Mouse (Mus musculus): Measurements from ENCODE around the gene Zmiz1.

Zmiz1 gene

GRCm38 (mm10) chr14:25534396-25534769 is 75.4 kb downstream of the Zmiz1 start:
- no peak for DNase-seq (ENCODE audit: low read depth, low spot score)

DNA sequence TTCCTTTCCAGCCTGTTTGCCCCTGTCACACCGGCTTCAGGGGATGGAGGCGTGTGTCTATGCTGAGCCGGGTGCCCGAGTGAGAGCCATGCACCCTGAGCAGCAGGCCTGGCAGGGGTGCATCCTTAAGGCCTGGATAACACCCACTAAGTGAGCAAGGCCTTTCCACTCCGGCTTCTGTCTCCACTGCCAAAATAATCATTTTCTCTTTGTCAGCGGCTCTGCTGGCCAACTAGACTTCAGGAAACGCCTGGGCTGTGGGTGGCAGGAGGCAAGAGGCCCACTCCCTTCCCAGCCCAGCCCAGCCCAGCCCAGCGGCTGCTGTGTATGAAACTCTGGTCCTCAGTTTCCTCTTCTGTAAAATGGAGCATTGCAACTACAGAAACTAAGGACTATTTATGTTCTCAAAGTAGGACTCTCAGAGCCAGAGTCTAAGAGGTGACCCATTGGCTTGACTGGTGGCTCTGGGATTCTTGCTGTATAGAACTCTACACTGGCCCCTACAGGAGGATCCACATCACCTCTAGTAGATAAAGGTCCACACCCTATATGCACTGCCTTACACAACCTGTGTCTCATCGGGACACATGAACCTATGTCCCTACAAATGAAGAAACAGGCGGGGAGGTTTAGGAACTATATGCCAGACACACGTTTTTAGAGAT is 76.1 kb downstream of the Zmiz1 start:
- no peak for DNase-seq (ENCODE audit: low read depth, low spot score)

DNA sequence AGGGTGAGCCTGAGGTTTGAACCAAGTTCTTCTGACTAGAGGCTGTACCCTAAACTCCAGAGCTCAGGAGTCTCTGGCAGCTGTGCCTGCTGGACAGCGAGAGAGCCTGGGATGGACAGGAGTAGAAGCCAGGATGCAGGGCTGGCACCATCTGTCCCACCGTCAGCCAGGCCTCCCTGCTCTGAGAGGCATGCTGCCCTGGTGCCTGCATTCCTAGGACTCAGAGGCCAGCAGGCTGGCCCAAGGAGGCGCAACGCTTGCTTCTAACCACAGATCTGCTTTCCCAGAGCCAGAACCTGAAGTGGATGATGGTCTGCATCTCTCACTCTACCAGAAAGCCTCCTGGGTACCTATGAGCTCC is 76.6 kb downstream of the Zmiz1 start:
- DNase-seq (ENCODE audit: low read depth, low spot score): no peak

GRCm38 (mm10) chr14:25536476-25536875 is 77.5 kb downstream of the Zmiz1 start:
- no peak for DNase-seq (ENCODE audit: low read depth, low spot score)

- no peak for DNase-seq (ENCODE audit: low read depth, low spot score)
Observed at GRCm38 (mm10) chr14:25537351-25537750, 78.4 kb downstream of the Zmiz1 start.

GRCm38 (mm10) chr14:25538522-25538921 is 79.5 kb downstream of the Zmiz1 start:
- DNase-seq (ENCODE audit: low read depth, low spot score): no peak

DNA sequence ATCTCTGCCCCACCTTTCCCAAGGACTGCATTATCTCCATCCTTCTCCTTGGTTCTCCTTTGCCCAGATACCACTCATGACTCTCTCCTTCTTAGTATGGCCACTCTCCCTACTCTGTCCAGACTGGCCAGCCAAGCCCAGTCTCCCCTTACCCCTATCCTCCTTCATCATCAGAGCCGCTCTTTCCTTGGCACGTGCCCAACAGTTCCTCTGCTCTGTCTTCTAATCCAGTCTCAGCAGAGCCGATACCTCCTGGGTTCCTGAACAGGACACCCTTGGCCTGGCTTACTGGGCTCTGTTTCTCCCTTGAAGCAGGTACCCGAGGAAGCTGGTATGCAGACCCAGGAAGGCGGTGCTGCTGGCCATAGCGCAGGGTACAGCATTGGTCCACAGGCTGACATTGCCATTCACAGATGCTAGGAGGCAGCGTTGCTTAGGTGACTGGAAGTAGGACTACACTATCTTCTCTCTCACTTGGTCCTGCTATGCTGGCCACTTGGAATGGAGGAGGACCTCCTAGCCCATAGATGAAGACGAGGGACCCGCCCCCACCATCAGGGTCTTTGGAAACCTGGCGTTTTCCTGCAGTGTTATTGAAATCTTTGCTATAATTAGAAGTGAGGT is 80.6 kb downstream of the Zmiz1 start:
- DNase-seq (ENCODE audit: low read depth, low spot score): no peak

GRCm38 (mm10) chr14:25540172-25540571 is 81.2 kb downstream of the Zmiz1 start:
- DNase-seq (ENCODE audit: low read depth, low spot score): no peak

DNA sequence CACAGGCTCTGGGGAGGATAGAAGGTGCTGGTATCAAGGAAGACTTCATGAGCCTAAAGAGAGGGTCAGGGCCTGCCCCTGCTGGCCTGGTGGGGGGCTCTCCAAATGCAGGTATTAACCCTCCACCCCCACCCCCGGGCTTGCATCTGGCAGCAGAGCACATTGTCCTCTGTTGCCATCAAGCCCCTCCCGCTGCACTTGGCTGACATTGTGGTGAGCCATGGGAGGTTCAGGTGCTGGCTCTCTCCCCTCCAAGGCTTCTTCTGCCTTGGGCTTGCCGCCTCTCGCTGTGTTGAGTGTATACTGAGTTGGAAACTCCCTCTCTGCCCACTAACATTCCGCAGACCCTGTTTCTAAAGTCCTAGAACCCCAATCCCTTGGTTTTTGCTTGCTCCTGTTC is 82.2 kb downstream of the Zmiz1 start:
- DNase-seq (ENCODE audit: low read depth, low spot score): no peak

GRCm38 (mm10) chr14:25543098-25543497 is 84.1 kb downstream of the Zmiz1 start:
- DNase-seq (ENCODE audit: low read depth, low spot score): no peak

DNA sequence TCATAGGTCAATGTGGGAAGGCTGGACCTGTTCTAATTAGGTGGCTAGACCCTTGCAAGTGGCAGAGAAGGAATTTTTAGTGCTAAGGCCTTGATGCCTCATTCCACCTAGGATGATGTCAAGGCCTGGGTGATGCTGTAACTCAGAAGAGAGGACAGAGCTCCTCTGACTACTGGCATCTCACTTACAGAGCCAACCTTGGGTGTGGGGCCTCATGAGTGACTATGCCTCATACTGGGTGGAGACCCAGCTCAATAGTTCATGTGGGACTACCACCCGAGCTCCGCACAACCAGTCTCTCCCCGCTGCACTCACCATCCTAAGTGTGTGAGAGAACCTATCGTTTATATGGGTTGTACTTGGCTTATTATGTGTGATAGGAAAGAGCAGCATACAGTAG is 84.9 kb downstream of the Zmiz1 start:
- no peak for DNase-seq (ENCODE audit: low read depth, low spot score)

GRCm38 (mm10) chr14:25546852-25547621 is 88.1 kb downstream of the Zmiz1 start:
- no peak for DNase-seq (ENCODE audit: low read depth, low spot score)

GRCm38 (mm10) chr14:25547882-25548281 is 88.9 kb downstream of the Zmiz1 start:
- no peak for DNase-seq (ENCODE audit: low read depth, low spot score)

- DNase-seq (ENCODE audit: low read depth, low spot score): no peak
Observed at GRCm38 (mm10) chr14:25548650-25549049, 89.7 kb downstream of the Zmiz1 start.

DNA sequence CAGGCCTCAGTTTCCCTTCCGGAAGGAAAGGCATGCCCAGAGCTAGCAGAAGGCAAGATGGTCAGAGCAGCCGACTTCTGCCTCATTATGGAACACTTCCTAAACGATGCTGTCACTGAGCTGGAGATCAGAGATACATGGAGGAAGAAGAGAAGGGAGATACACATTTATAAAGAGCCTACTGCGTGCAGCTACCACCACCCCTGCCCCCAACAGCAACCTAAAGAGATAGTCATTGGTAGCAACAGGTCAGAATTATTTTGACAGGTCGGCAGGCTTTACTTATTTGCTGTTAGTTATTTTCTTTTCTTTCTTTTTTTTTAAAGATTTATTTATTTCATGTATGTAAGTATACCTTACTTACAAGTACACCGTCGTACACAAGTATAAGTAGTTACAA is 90.1 kb downstream of the Zmiz1 start:
- DNase-seq (ENCODE audit: low read depth, low spot score): no peak

GRCm38 (mm10) chr14:25549871-25550840 is 91.2 kb downstream of the Zmiz1 start:
- peak; percentile 80 for DNase-seq (ENCODE audit: low read depth, low spot score)

DNA sequence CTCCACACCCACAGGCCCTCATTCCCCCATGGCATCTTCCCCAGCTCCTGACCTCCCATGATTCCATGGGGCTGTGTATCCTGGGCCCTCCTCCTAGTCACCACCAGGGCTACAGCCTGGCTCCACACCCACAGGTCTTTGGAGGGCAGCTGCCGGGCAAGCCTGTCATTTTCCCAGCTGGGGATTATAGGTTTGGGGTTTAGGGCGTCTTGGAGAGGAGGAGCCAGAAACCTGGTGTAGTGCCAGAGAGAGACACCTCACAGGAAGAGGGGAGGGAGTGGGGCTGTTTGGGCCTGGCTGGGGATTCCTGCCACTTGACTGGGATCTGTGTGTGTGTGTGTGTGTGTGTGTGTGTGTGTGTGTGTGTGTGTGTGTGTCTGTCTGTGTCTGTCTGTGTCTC is 92.7 kb downstream of the Zmiz1 start:
- no peak for DNase-seq (ENCODE audit: low read depth, low spot score)

- no peak for DNase-seq (ENCODE audit: low read depth, low spot score)
Observed at GRCm38 (mm10) chr14:25553382-25553781, 94.4 kb downstream of the Zmiz1 start.

- no peak for DNase-seq (ENCODE audit: low read depth, low spot score)
Observed at GRCm38 (mm10) chr14:25554781-25555180, 95.8 kb downstream of the Zmiz1 start.

DNA sequence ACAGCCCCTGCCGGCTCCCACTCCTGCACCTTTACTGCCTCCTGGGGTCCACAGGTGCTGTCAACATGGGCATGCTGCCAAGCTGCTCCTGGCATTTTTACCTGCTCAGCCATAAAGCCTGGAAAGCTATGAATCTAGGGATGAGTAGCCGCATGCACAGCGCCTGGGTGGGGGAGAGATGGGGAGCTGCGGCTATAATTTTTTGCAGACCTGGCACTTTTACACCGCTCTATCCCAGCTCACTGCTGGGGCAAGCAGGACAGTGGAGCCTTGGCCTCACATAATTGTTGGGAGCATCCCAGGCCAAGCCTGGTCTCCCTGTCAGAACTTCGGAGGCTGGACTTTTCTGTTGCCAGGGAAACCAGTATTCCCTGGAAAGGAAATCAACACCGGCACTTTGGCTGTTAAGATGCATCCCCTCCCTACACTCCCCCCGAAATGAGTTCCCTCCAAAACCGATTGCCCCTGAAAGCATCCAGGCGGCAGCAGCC is 96.4 kb downstream of the Zmiz1 start:
- DNase-seq (ENCODE audit: low read depth, low spot score): no peak

GRCm38 (mm10) chr14:25555848-25556247 is 96.9 kb downstream of the Zmiz1 start:
- DNase-seq (ENCODE audit: low read depth, low spot score): no peak

- no peak for DNase-seq (ENCODE audit: low read depth, low spot score)
Observed at GRCm38 (mm10) chr14:25557014-25557413, 98.0 kb downstream of the Zmiz1 start.

Data from mesoderm, embryonic 11.5 days (tissue).